Mouse (Mus musculus): Measurements from ENCODE around the gene B4galt5. TPM values are rescaled to one million over a fixed set of nuclear protein-coding genes. Genes with fewer than 3 reads are reported as not detected.
A peak's percentile ranks its signal among the peaks of the same experiment; 100 is the strongest.

The B4galt5 gene
- polyA plus RNA-seq, 1 experiment from 2014 or later: 12.9 TPM

GRCm38 (mm10) chr2:167280090-167280985, 68.6 kb downstream of the B4galt5 start:
- 46% methylated on average over 26 of the region's 26 CpGs for WGBS
- Histone ChIP-seq H3K9me3 (no peaks in the 10 kb centered on the region), H3K4me3 (no peak overlapping the region), H3K9ac (replicated peaks) (no peak overlapping the region), H3K27ac (replicated peaks) (no peak overlapping the region), H3K27me3 (peaks cover 9% of the 10 kb centered on the region; the same call in 1 of the 2 replicates), H3K36me3 (no peaks in the 10 kb centered on the region), H3K4me2 (replicated peaks) (no peak overlapping the region), H3K4me1 (0 out of 2 replicates have a peak, but pooled peaks cover 6% of the 10 kb centered on the region)
- peak; percentile 41; the same call in 1 of the 2 replicates for ATAC-seq (ENCODE audit: low FRiP score, low read depth)

GRCm38 (mm10) chr2:167278751-167279526, 70.0 kb downstream of the B4galt5 start:
- Histone ChIP-seq H3K27ac (replicated peaks) (no peak overlapping the region), H3K4me2 (replicated peaks) (no peak overlapping the region), H3K4me3 (no peak overlapping the region), H3K9me3 (no peaks in the 10 kb centered on the region), H3K27me3 (peaks cover 9% of the 10 kb centered on the region; the same call in 1 of the 2 replicates), H3K9ac (replicated peaks) (no peak overlapping the region), H3K4me1 (0 out of 2 replicates have a peak, but pooled peaks cover 6% of the 10 kb centered on the region), H3K36me3 (no peaks in the 10 kb centered on the region)
- peak; percentile 16; the same call in 1 of the 2 replicates for ATAC-seq (ENCODE audit: low FRiP score, low read depth)
- WGBS: 56% methylated on average over 17 of the region's 17 CpGs

DNA sequence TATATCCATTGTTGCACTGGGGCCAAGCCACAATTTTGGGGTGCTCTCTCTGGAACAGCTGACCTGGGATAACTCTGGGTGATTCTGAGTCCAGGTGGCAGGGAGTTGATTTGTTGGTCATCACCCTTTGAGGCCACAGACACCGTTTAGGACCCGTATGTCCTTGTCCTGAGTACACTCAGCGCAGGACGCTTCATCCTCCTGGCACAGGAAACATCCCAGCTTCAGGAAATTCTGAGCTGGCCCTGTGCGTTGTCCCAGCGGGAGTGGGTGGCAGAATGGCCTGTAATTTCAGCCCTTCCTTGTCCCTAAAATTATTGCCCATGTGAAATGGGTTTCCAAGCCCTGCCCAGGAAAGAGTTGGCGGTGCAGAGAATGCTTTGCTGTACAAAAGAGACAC, 71.0 kb downstream of the B4galt5 start:
- Histone ChIP-seq H3K4me1 (0 out of 2 replicates have a peak, but pooled peaks cover 6% of the 10 kb centered on the region), H3K36me3 (no peaks in the 10 kb centered on the region), H3K9me3 (no peaks in the 10 kb centered on the region), H3K27ac (replicated peaks) (no peak overlapping the region), H3K9ac (replicated peaks) (no peak overlapping the region), H3K27me3 (peaks cover 9% of the 10 kb centered on the region; the same call in 1 of the 2 replicates), H3K4me2 (replicated peaks) (no peak overlapping the region), H3K4me3 (no peak overlapping the region)
- no peak for ATAC-seq (ENCODE audit: low FRiP score, low read depth)
- WGBS: 87% methylated on average over 7 of the region's 7 CpGs

GRCm38 (mm10) chr2:167277026-167277425, 72.0 kb downstream of the B4galt5 start:
- no peak overlapping the region for H3K27ac ChIP-seq (replicated peaks)
- 0 out of 2 replicates have a peak, but pooled peaks cover 6% of the 10 kb centered on the region for H3K4me1 ChIP-seq
- no peak overlapping the region for H3K9ac ChIP-seq (replicated peaks)
- no peak for ATAC-seq (ENCODE audit: low FRiP score, low read depth)
- H3K4me3 ChIP-seq: no peak overlapping the region
- WGBS: 77% methylated on average over 13 of the region's 13 CpGs
- no peak overlapping the region for H3K4me2 ChIP-seq (replicated peaks)
- peaks cover 9% of the 10 kb centered on the region; the same call in 1 of the 2 replicates for H3K27me3 ChIP-seq
- no peaks in the 10 kb centered on the region for H3K36me3 ChIP-seq
- no peaks in the 10 kb centered on the region for H3K9me3 ChIP-seq

DNA sequence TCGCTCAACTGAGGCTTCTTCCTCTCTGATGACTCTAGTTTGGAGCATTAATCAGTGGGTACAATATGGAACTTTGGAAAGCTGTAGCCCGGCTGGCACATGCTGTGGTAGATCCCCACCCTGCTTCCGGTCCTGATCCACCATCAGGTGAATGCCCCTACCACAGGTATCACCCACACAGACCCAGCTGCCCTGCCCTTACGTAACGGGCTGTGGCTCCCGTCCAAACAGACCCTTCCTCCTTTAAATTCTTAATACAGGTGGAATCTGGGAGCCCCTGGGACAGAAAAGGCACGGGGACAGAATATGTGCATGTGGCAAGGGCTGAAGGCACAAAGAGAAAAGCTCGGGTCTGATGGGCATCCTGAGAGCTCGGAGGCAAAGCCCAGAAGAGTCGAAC, 73.1 kb downstream of the B4galt5 start:
- Histone ChIP-seq H3K27ac (replicated peaks) (no peak overlapping the region), H3K36me3 (no peaks in the 10 kb centered on the region), H3K27me3 (peaks cover 9% of the 10 kb centered on the region; the same call in 1 of the 2 replicates), H3K9ac (replicated peaks) (no peak overlapping the region), H3K4me1 (0 out of 2 replicates have a peak, but pooled peaks cover 7% of the 10 kb centered on the region), H3K9me3 (no peaks in the 10 kb centered on the region), H3K4me2 (replicated peaks) (no peak overlapping the region), H3K4me3 (no peak overlapping the region)
- ATAC-seq (ENCODE audit: low FRiP score, low read depth): no peak
- 84% methylated on average over 10 of the region's 10 CpGs for WGBS

DNA sequence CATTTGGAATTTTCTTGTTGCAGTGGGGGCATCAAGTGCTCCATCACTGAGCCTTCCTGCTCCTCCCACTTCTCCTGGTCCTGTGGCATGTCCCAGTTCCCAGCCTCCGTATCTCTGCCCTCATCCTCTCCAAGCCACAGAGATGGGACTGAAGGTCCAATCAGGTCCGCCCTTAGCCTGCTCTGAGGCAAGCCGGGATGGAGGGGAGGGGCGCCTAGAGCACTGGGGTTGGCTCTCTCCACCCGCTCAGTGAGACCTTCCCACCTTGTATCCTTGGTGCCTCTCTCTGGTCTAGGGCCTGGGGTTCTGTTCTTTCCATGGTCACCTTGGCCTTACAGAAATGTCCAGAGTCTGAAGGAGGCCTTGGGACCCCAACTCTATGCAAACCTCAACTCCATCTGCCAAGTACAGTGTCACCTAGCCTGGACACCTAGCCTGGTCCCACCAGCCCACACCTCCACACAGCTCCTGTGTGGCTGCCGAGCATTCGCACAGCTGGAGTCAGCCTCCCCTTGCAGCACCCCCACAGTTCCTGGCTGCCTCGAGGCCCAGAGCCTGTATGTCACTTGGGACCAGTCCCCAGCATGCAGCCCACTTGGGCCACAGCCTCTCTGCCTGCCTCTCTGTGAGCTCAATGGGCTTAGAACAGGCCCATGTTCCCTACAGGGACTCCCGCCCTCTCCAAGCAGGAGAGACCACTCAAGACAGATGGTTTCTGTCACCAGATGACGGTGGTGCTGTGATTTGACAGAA, 74.1 kb downstream of the B4galt5 start:
- 63% methylated on average over 10 of the region's 10 CpGs for WGBS
- Histone ChIP-seq H3K27ac (replicated peaks) (no peak overlapping the region), H3K9me3 (no peaks in the 10 kb centered on the region), H3K4me2 (replicated peaks) (no peak overlapping the region), H3K9ac (replicated peaks) (no peak overlapping the region), H3K27me3 (0 out of 2 replicates have a peak, but pooled peaks cover 3% of the 10 kb centered on the region), H3K4me3 (no peak overlapping the region), H3K4me1 (0 out of 2 replicates have a peak, but pooled peaks cover 5% of the 10 kb centered on the region), H3K36me3 (no peaks in the 10 kb centered on the region)
- ATAC-seq (ENCODE audit: low FRiP score, low read depth): no peak

- Histone ChIP-seq H3K9me3 (no peaks in the 10 kb centered on the region), H3K4me1 (0 out of 2 replicates have a peak, but pooled peaks cover 5% of the 10 kb centered on the region), H3K9ac (replicated peaks) (no peak overlapping the region), H3K27me3 (no peaks in the 10 kb centered on the region), H3K27ac (replicated peaks) (no peak overlapping the region), H3K4me3 (no peak overlapping the region), H3K4me2 (replicated peaks) (no peak overlapping the region), H3K36me3 (no peaks in the 10 kb centered on the region)
- WGBS: 82% methylated on average over 13 of the region's 13 CpGs
- no peak for ATAC-seq (ENCODE audit: low FRiP score, low read depth)
These were observed 75.7 kb downstream of the B4galt5 start for GRCm38 (mm10) chr2:167273206-167273740.

GRCm38 (mm10) chr2:167272706-167273105, 76.3 kb downstream of the B4galt5 start:
- WGBS: 81% methylated on average over 3 of the region's 3 CpGs
- no peak for ATAC-seq (ENCODE audit: low FRiP score, low read depth)
- H3K4me2 ChIP-seq (replicated peaks): no peak overlapping the region
- H3K4me1 ChIP-seq: 0 out of 2 replicates have a peak, but pooled peaks cover 5% of the 10 kb centered on the region
- H3K27me3 ChIP-seq: no peaks in the 10 kb centered on the region
- no peaks in the 10 kb centered on the region for H3K36me3 ChIP-seq
- no peak overlapping the region for H3K27ac ChIP-seq (replicated peaks)
- no peaks in the 10 kb centered on the region for H3K9me3 ChIP-seq
- H3K9ac ChIP-seq (replicated peaks): no peak overlapping the region
- no peak overlapping the region for H3K4me3 ChIP-seq

- no peak for ATAC-seq (ENCODE audit: low FRiP score, low read depth)
- no peak overlapping the region for H3K4me2 ChIP-seq (replicated peaks)
- H3K27ac ChIP-seq (replicated peaks): no peak overlapping the region
- no peaks in the 10 kb centered on the region for H3K36me3 ChIP-seq
- no peaks in the 10 kb centered on the region for H3K9me3 ChIP-seq
- no peaks in the 10 kb centered on the region for H3K27me3 ChIP-seq
- H3K4me1 ChIP-seq: 0 out of 2 replicates have a peak, but pooled peaks cover 2% of the 10 kb centered on the region
- H3K4me3 ChIP-seq: no peak overlapping the region
- H3K9ac ChIP-seq (replicated peaks): no peak overlapping the region
- WGBS: 86% methylated on average over 9 of the region's 9 CpGs
These were observed 77.9 kb downstream of the B4galt5 start for GRCm38 (mm10) chr2:167271121-167271521.

GRCm38 (mm10) chr2:167270496-167270895, 78.5 kb downstream of the B4galt5 start:
- ATAC-seq (ENCODE audit: low FRiP score, low read depth): no peak
- Histone ChIP-seq H3K27me3 (no peaks in the 10 kb centered on the region), H3K27ac (replicated peaks) (no peak overlapping the region), H3K9me3 (no peaks in the 10 kb centered on the region), H3K4me1 (0 out of 2 replicates have a peak, but pooled peaks cover 2% of the 10 kb centered on the region), H3K4me2 (replicated peaks) (no peak overlapping the region), H3K4me3 (no peak overlapping the region), H3K9ac (replicated peaks) (no peak overlapping the region), H3K36me3 (no peaks in the 10 kb centered on the region)
- 90% methylated on average over 3 of the region's 3 CpGs for WGBS

DNA sequence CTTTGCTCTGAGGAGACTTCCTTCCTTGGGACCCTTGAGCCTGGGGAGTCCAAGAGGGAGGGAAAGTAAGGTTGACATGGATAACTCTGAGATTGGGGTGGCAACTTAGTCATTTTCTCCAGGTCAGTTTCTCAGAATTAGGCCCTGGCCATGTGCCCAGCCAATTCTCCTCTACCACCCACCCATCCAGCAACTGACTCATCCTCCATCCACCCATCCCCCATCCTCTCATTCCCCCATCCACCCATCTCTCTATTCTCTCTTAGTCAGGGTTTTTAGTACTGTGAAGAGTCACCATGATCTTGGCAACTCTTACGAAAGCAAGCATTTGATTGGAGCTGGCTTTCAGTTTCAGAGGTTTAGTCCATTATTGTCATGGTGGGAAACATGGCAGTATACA, 80.3 kb downstream of the B4galt5 start:
- Histone ChIP-seq H3K27ac (replicated peaks) (no peak overlapping the region), H3K9me3 (no peaks in the 10 kb centered on the region), H3K9ac (replicated peaks) (no peak overlapping the region), H3K4me3 (no peak overlapping the region), H3K36me3 (no peaks in the 10 kb centered on the region), H3K27me3 (no peaks in the 10 kb centered on the region), H3K4me2 (replicated peaks) (no peak overlapping the region), H3K4me1 (0 out of 2 replicates have a peak, but pooled peaks cover 2% of the 10 kb centered on the region)
- no peak for ATAC-seq (ENCODE audit: low FRiP score, low read depth)
- WGBS: 97% methylated on average over 1 of the region's 1 CpGs
